Mouse (Mus musculus) myocyte (in vitro differentiated cells): ENCODE results near the gene Usp34.
"Not testable (repeated sequence)": the region's sequence is repeated elsewhere in the genome, so short reads cannot be mapped to it uniquely, and the experiment has no call there.

Source experiments
- MYOD1 ChIP-seq, 3 experiments: IDR thresholded peaks; one replicate each; pipeline ENCODE4 v1.6.1; 2011; ENCODE audit warnings: control low read depth in 2 of 3, low read depth in 2 of 3, mild to moderate bottlenecking in 2 of 3, moderate library complexity in 1 of 3; ENCODE audit not compliant: insufficient read length in 2 of 3, control insufficient read depth in 1 of 3
- POLR2A ChIP-seq: IDR thresholded peaks from one replicate; pipeline ENCODE4 v1.6.1; 2011; ENCODE audit warnings: low read depth, mild to moderate bottlenecking, control low read depth, moderate library complexity; ENCODE audit not compliant: insufficient read length

DNA sequence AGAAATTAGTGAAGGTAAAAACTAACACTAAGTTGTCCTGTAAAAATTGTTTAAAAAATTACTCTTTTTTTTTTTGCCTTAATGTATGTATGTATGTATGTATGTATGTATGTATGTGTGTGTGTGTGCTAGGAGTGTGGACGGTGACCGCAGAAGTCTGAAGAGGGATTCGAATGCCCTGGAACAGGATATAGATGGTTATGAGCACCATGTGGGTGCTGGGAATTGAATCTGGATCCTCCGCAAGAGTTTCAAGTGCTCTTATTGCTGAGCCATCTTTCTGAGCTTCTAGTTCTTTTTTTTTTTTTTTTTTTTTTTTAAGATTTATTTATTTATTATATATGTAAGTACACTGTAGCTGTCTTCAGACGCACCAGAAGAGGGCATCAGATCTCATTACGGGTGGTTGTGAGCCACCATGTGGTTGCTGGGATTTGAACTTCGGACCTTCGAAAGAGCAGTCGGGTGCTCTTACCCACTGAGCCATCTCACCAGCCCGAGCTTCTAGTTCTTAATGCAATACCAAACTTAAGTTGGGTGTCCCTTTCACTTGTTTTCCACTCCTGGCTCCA lies 1.5 kb upstream of the Usp34 start:
- not testable (repeated sequence) for TF ChIP-seq MYOD1 (IDR thresholded peaks at IDR 0.05; ENCODE audit: control insufficient read depth in 1 of 3, insufficient read length in 2 of 3, low read depth in 2 of 3); POLR2A
